Mouse (Mus musculus) layer of hippocampus, adult 9-11 months (tissue): ENCODE measurements around the gene Gm3139.
"Not testable (repeated sequence)": the region's sequence is repeated elsewhere in the genome, so short reads cannot be mapped to it uniquely, and the experiment has no call there.

Source experiments
- DNase-seq: peaks from one replicate; pipeline ENCODE4 v3.0.0; 2022

Gm3139 gene

DNA sequence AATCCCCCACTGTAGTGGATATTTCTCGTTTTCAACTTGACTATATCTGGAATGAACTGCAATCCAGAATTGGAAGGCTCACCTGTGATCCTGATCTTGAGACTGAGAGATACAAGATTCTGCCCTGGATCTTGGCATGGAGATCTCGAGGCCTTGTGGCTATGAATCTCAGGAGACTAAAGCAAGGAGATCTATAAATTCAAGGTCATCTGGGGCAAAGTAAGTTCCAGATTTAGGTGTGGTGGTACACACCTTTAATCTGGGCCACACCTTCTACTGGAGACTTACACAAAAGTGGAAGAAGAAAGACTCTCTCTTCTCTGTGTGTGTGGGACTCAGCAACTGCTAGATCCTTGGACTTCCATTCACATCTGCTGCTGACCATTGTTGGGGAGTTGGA lies at the start of gene Gm3139:
Gm3139 (plus strand) TSS at position 301 of the 400 bp plus-strand sequence.
- not testable (repeated sequence) for DNase-seq
